Mouse (Mus musculus) hindbrain, embryonic 15.5 days (tissue): ENCODE results near the gene Gm9837. TPM values are rescaled to one million over a fixed set of nuclear protein-coding genes. Genes with fewer than 3 reads are reported as not detected.
"Not testable (repeated sequence)": the region's sequence is repeated elsewhere in the genome, so short reads cannot be mapped to it uniquely, and the experiment has no call there.

Source experiments
- ATAC-seq: fragments of 200-750 bp; cut with Nextera tagmentation; 2 replicates; pipeline ENCODE4 v1.8.0; 2017; ENCODE audit warnings: low read depth, moderate number of reproducible peaks, moderate TSS enrichment; ENCODE audit not compliant: low FRiP score
- H3K27ac ChIP-seq: fragments of 300-500 bp; sonication (generic); replicated peaks from 2 replicates; pipeline ENCODE4 v1.5.1; 2015; ENCODE audit warnings: mild to moderate bottlenecking, inconsistent platforms
- H3K27me3 ChIP-seq: fragments of 300-500 bp; sonication (generic); 2 replicates; pipeline ENCODE4 v1.6.1; 2015; ENCODE audit warnings: control low read depth, inconsistent platforms
- H3K36me3 ChIP-seq: fragments of 300-500 bp; sonication (generic); 2 replicates; pipeline ENCODE4 v1.6.1; 2015; ENCODE audit warnings: control low read depth, inconsistent platforms
- H3K4me1 ChIP-seq: fragments of 300-500 bp; sonication (generic); replicated peaks from 2 replicates; pipeline ENCODE4 v1.6.1; 2015; ENCODE audit warnings: control low read depth, inconsistent platforms
- H3K4me2 ChIP-seq: fragments of 300-500 bp; sonication (generic); 2 replicates; pipeline ENCODE4 v1.6.1; 2015; ENCODE audit warnings: moderate library complexity, mild to moderate bottlenecking, inconsistent platforms
- H3K4me3 ChIP-seq: fragments of 300-500 bp; sonication (generic); 2 replicates; pipeline ENCODE4 v1.5.1; 2015; ENCODE audit warnings: mild to moderate bottlenecking, inconsistent platforms
- H3K9ac ChIP-seq: fragments of 300-500 bp; sonication (generic); 2 replicates; pipeline ENCODE4 v1.6.1; 2015; ENCODE audit warnings: inconsistent platforms
- H3K9me3 ChIP-seq: fragments of 300-500 bp; sonication (generic); 2 replicates; pipeline ENCODE4 v1.6.1; 2016; ENCODE audit warnings: control low read depth, inconsistent platforms
- WGBS: fragments of 180-500 bp; shearing (Covaris S2); methylation state at CpG from one replicate; pipeline ENCODE4 v1.1.7; 2015; 5-methylcytosine and 5-hydroxymethylcytosine counted together
- polyA plus RNA-seq: library from polyadenylated mRNA; unstranded; fragments of >200 nt; fragmentation: Nextera tagmentation; extraction: Ambion mirVana; gene quantifications from 2 replicates; pipeline ENCODE4 v1.2.1, GENCODE M21; 2015

The Gm9837 gene
- polyA plus RNA-seq, 1 experiment from 2014 or later: not detected

- no peaks in the 10 kb centered on the region for H3K27me3 ChIP-seq
- H3K4me1 ChIP-seq: peaks cover 17% of the 10 kb centered on the region
- H3K9me3 ChIP-seq: no peaks in the 10 kb centered on the region
- no peak overlapping the region for H3K4me2 ChIP-seq
- H3K27ac ChIP-seq: no peak overlapping the region
- no peak for ATAC-seq
- WGBS: 94% methylated on average over 5 of the region's 5 CpGs
- no peak overlapping the region for H3K9ac ChIP-seq
- H3K36me3 ChIP-seq: peaks cover 11% of the 10 kb centered on the region
- H3K4me3 ChIP-seq: no peak overlapping the region
Measured at GRCm38 (mm10) chr11:53428716-53429057, 41.6 kb downstream of the Gm9837 start.

GRCm38 (mm10) chr11:53427993-53428715 is 42.1 kb downstream of the Gm9837 start:
- 94% methylated on average over 3 of the region's 3 CpGs for WGBS
- ATAC-seq: no peak
- no peak overlapping the region for H3K4me3 ChIP-seq
- no peaks in the 10 kb centered on the region for H3K9me3 ChIP-seq
- no peak overlapping the region for H3K9ac ChIP-seq
- peaks cover 11% of the 10 kb centered on the region for H3K36me3 ChIP-seq
- H3K4me2 ChIP-seq: no peak overlapping the region
- peaks cover 17% of the 10 kb centered on the region for H3K4me1 ChIP-seq
- H3K27me3 ChIP-seq: no peaks in the 10 kb centered on the region
- no peak overlapping the region for H3K27ac ChIP-seq

- not testable (repeated sequence) for H3K4me2 ChIP-seq, H3K9me3 ChIP-seq, H3K27ac ChIP-seq, H3K4me3 ChIP-seq, H3K9ac ChIP-seq, ATAC-seq, H3K27me3 ChIP-seq
- peaks cover 17% of the 10 kb centered on the region for H3K4me1 ChIP-seq
- WGBS: 93% methylated on average over 3 of the region's 3 CpGs
- H3K36me3 ChIP-seq: peaks cover 11% of the 10 kb centered on the region
Measured at GRCm38 (mm10) chr11:53426914-53427313, 43.4 kb downstream of the Gm9837 start.

GRCm38 (mm10) chr11:53425711-53426255 is 44.5 kb downstream of the Gm9837 start:
- 88% methylated on average over 6 of the region's 6 CpGs for WGBS

GRCm38 (mm10) chr11:53425251-53425650 is 45.0 kb downstream of the Gm9837 start:
- no peak for ATAC-seq
- H3K9ac ChIP-seq: no peak overlapping the region
- no peaks in the 10 kb centered on the region for H3K9me3 ChIP-seq
- WGBS: 72% methylated on average over 3 of the region's 3 CpGs
- H3K4me2 ChIP-seq: no peak overlapping the region
- no peaks in the 10 kb centered on the region for H3K27me3 ChIP-seq
- peaks cover 18% of the 10 kb centered on the region for H3K36me3 ChIP-seq
- H3K27ac ChIP-seq: no peak overlapping the region
- no peak overlapping the region for H3K4me3 ChIP-seq
- H3K4me1 ChIP-seq: peaks cover 12% of the 10 kb centered on the region

More at GRCm38 (mm10) chr11:53425711-53426255, 44.5 kb downstream of the Gm9837 start:
- peaks cover 15% of the 10 kb centered on the region for H3K36me3 ChIP-seq
- H3K4me2 ChIP-seq: no peak overlapping the region
- H3K9me3 ChIP-seq: no peaks in the 10 kb centered on the region
- H3K4me3 ChIP-seq: no peak overlapping the region
- no peak overlapping the region for H3K27ac ChIP-seq
- no peak overlapping the region for H3K9ac ChIP-seq
- peaks cover 12% of the 10 kb centered on the region for H3K4me1 ChIP-seq
- H3K27me3 ChIP-seq: no peaks in the 10 kb centered on the region
- no peak for ATAC-seq

- Histone ChIP-seq H3K27me3 (no peaks in the 10 kb centered on the region), H3K4me2 (no peak overlapping the region), H3K27ac (no peak overlapping the region), H3K9me3 (no peaks in the 10 kb centered on the region), H3K4me3 (no peak overlapping the region), H3K9ac (no peak overlapping the region), H3K36me3 (peaks cover 22% of the 10 kb centered on the region), H3K4me1 (peaks cover 9% of the 10 kb centered on the region)
- ATAC-seq: no peak
- 74% methylated on average over 2 of the region's 2 CpGs for WGBS
Measured at GRCm38 (mm10) chr11:53424826-53425225, 45.5 kb downstream of the Gm9837 start.

- Histone ChIP-seq H3K4me2 (no peak within 1 kb of the TSS), H3K9ac (no peak within 1 kb of the TSS), H3K27me3 (no peaks in the 10 kb centered on the region), H3K27ac (no peak within 1 kb of the TSS), H3K4me1 (no peaks in the 10 kb centered on the region), H3K4me3 (no peak within 1 kb of the TSS), H3K9me3 (no peaks in the 10 kb centered on the region), H3K36me3 (peaks cover 28% of the 10 kb centered on the region)
- 95% methylated on average over 4 of the region's 4 CpGs for WGBS
- ATAC-seq: no peak
Measured at GRCm38 (mm10) chr11:53423036-53423435, 47.2 kb downstream of the Gm9837 start, which contains the start of gene Leap2. TSS of gene Leap2 (minus strand) at chr11:53423170.

Other genes starting within 250 kb of the Gm9837 start
- gene Hspa4, start 170.0 kb downstream of the Gm9837 start, polyA plus RNA-seq: 45.3 and 46.9 TPM in 2 replicates
- 15.0 and 15.1 TPM in 2 replicates for gene Zcchc10, start 145.8 kb downstream of the Gm9837 start, polyA plus RNA-seq
- gene Aff4, start 119.6 kb downstream of the Gm9837 start, polyA plus RNA-seq: 43.9 and 63.2 TPM in 2 replicates
- 0.52 TPM in 1 of 2 replicates, not detected in the other for gene Leap2, start 47.3 kb downstream of the Gm9837 start, polyA plus RNA-seq
- gene Uqcrq, start 39.6 kb downstream of the Gm9837 start, polyA plus RNA-seq: 797 and 823 TPM in 2 replicates
- gene Gdf9, start 39.5 kb downstream of the Gm9837 start, polyA plus RNA-seq: 2.9 and 3.2 TPM in 2 replicates
- gene Gm10447, start 13.4 kb downstream of the Gm9837 start, polyA plus RNA-seq: 0.07 TPM in 1 of 2 replicates, not detected in the other
- gene Shroom1, start 13.3 kb downstream of the Gm9837 start, polyA plus RNA-seq: 3.5 TPM in 2 replicates
- 0.38 TPM in 1 of 2 replicates, not detected in the other for gene Gm9945, start 9.7 kb upstream of the Gm9837 start, polyA plus RNA-seq
- gene Sowaha, start 9.8 kb upstream of the Gm9837 start, polyA plus RNA-seq: 1.3 and 1.6 TPM in 2 replicates
- gene Sept8, start 48.8 kb upstream of the Gm9837 start, polyA plus RNA-seq: 18.6 and 20.7 TPM in 2 replicates
- 318 and 324 TPM in 2 replicates for gene Kif3a, start 96.9 kb upstream of the Gm9837 start, polyA plus RNA-seq
- 3.6 and 5.8 TPM in 2 replicates for gene Il4, start 148.2 kb upstream of the Gm9837 start, polyA plus RNA-seq
- not detected in 2 replicates for gene Il13, start 164.2 kb upstream of the Gm9837 start, polyA plus RNA-seq
- 12.2 and 12.3 TPM in 2 replicates for gene Rad50, start 236.8 kb upstream of the Gm9837 start, polyA plus RNA-seq